Mouse (Mus musculus) ES-E14 (cell line): ENCODE data around the gene Pde2a. TPM values are rescaled to one million over a fixed set of nuclear protein-coding genes. Genes with fewer than 3 reads are reported as not detected.
A peak's percentile ranks its signal among the peaks of the same experiment; 100 is the strongest.

ENCODE experiments used
- DNase-seq: peaks from one replicate; pipeline ENCODE4 v3.0.0-alpha.2; 2013; ENCODE audit warnings: low read depth, low spot score
- H3K27ac ChIP-seq: 2 replicates; pipeline ENCODE4 v1.5.1; 2012; ENCODE audit warnings: low read depth, mild to moderate bottlenecking, low read length, moderate library complexity, mixed read lengths; ENCODE audit not compliant: poor library complexity, insufficient read depth, severe bottlenecking
- H3K36me3 ChIP-seq: 2 replicates; pipeline ENCODE4 v1.6.1; 2012; ENCODE audit warnings: mild to moderate bottlenecking, low read length, moderate library complexity, mixed read lengths; ENCODE audit not compliant: control insufficient read depth, poor library complexity, insufficient read depth, severe bottlenecking
- H3K4me1 ChIP-seq, 2 experiments: fragments of 150-350 bp in 1 of 2; sonication (generic) in 1 of 2; 2 replicates each; pipeline ENCODE4 v1.6.1; 2012; ENCODE audit warnings: low read length in 2 of 2, mild to moderate bottlenecking in 1 of 2, mixed read lengths in 1 of 2; ENCODE audit not compliant: control insufficient read depth in 2 of 2, insufficient read depth in 2 of 2, poor library complexity in 1 of 2
- H3K4me3 ChIP-seq, 2 experiments: fragments of 150-350 bp in 1 of 2; sonication (generic) in 1 of 2; 2 replicates each; pipeline ENCODE4 v1.5.1; 2012; ENCODE audit warnings: low read length in 2 of 2, low read depth in 1 of 2, mild to moderate bottlenecking in 1 of 2, mixed read lengths in 1 of 2; ENCODE audit not compliant: insufficient read depth in 1 of 2, poor library complexity in 1 of 2, severe bottlenecking in 1 of 2
- H3K9ac ChIP-seq: 2 replicates; pipeline ENCODE4 v1.6.1; 2012; ENCODE audit warnings: low read depth, mild to moderate bottlenecking, low read length, mixed read lengths; ENCODE audit not compliant: poor library complexity, insufficient read depth, severe bottlenecking
- H3K9me3 ChIP-seq: fragments of 150-350 bp; sonication (generic); 2 replicates; pipeline ENCODE4 v1.6.1; 2012; ENCODE audit warnings: low read depth, mild to moderate bottlenecking, low read length; ENCODE audit not compliant: control insufficient read depth, insufficient read depth
- CHD2 ChIP-seq: IDR thresholded peaks from 2 replicates; pipeline ENCODE4 v1.6.1; 2014; ENCODE audit warnings: mild to moderate bottlenecking, low read depth, low read length, inconsistent platforms
- HCFC1 ChIP-seq: IDR thresholded peaks from 2 replicates; pipeline ENCODE4 v1.6.1; 2012; ENCODE audit warnings: low read length, inconsistent platforms, borderline replicate concordance; ENCODE audit not compliant: insufficient read depth
- MAFK ChIP-seq: IDR thresholded peaks from 2 replicates; pipeline ENCODE4 v1.6.1; 2014; ENCODE audit warnings: mild to moderate bottlenecking, low read depth, low read length, inconsistent platforms; ENCODE audit not compliant: insufficient read depth
- ZC3H11A ChIP-seq: IDR thresholded peaks from 2 replicates; pipeline ENCODE4 v1.6.1; 2012; ENCODE audit warnings: low read depth, mild to moderate bottlenecking, inconsistent platforms, low read length, borderline replicate concordance
- ZNF384 ChIP-seq: IDR thresholded peaks from 2 replicates; pipeline ENCODE4 v1.6.1; 2012; ENCODE audit warnings: low read depth, low read length, inconsistent platforms
- in situ Hi-C, 2 experiments: fragments of 600-800 bp; cut with MboI; formaldehyde crosslinking; loops; one replicate each; pipeline ENCODE4 v1.15.1; 2025; ENCODE audit warnings: low sequenced_read_pairs in 2 of 2, inconsistent platforms in 1 of 2; ENCODE audit not compliant: unreplicated experiment in 2 of 2
- total RNA-seq: library from RNA; depleted of rRNA; stranded (reverse); fragments of 300-350 nt; gene quantifications from 2 replicates; pipeline ENCODE4 v1.2.3, GENCODE M21; 2012

Gene Pde2a
- total RNA-seq, 1 experiment: 6.2 TPM

GRCm38 (mm10) chr7:101403831-101404230 is 17.7 kb upstream of the Pde2a start:
- Histone ChIP-seq H3K4me3 (no peak overlapping the region), H3K36me3 (peaks cover 45% of the 10 kb centered on the region), H3K4me1 (no peaks in the 10 kb centered on the region), H3K9ac (no peak overlapping the region), H3K9me3 (no peaks in the 10 kb centered on the region), H3K27ac (no peak overlapping the region)
- in situ Hi-C loops: no loop called here
- DNase-seq: no peak
- TF ChIP-seq CHD2 (no peak), MAFK (no peak), ZNF384 (no peak), ZC3H11A (no peak), HCFC1 (no peak)

DNA sequence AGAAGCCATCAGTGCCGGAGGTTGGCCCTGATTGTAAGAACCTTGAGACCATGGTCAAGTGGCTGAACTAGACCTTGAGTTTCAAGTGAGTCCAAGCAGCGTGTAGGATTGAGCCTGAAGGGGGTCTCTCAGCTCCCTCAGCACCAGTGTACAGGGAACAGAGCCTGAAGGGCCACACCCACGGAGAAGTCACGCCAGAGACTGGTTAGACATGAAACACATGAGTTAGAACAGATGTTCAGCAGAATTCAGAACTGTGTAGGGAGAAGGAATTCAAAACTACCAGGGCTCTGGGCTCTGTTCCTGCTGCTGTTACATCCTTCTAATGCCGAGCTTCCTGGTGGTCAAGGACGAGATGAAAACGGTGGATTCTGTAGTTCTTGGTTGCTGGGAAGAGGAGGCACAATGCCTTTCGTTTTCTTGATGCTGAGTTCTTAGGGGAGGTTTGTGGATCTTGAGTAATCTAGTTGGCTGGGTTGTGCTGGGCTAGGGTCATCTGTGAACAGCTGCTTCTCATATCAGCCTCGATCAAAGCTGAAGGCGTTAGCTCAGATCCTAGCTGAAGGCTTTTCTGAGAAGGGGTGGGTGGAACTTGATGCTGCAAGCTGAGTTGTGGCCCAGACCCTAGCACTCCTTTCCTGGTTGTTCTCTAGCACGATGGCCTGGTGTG is 11.1 kb upstream of the Pde2a start, which contains the start of gene Gm45837:
Gene Gm45837 (plus strand): TSS at position 620 of the 670 bp plus-strand sequence.
- Histone ChIP-seq H3K36me3 (peaks cover 8% of the 10 kb centered on the region; the same call in 1 of the 2 replicates), H3K9me3 (no peaks in the 10 kb centered on the region), H3K27ac (no peak within 1 kb of the TSS), H3K4me1 (peaks cover 0 to 8% of the 10 kb centered on the region in 2 experiments; a peak in 1 of 4 replicates), H3K9ac (no peak within 1 kb of the TSS), H3K4me3 (no peak within 1 kb of the TSS)
- no peak for DNase-seq
- TF ChIP-seq ZC3H11A: no peak
- no peak for TF ChIP-seq HCFC1
- TF ChIP-seq ZNF384: no peak
- TF ChIP-seq MAFK: no peak
- no peak for TF ChIP-seq CHD2
- in situ Hi-C loops: no loop called here

- TF ChIP-seq ZNF384: no peak
- TF ChIP-seq CHD2: no peak
- no peak for TF ChIP-seq MAFK
- peak; percentile 79 for TF ChIP-seq ZC3H11A
- in situ Hi-C loops: no loop called here
- H3K4me3 ChIP-seq: no peak overlapping the region
- H3K27ac ChIP-seq: no peak overlapping the region
- peaks cover 2% of the 10 kb centered on the region; the same call in 1 of the 2 replicates for H3K36me3 ChIP-seq
- no peak overlapping the region for H3K9ac ChIP-seq
- no peaks in the 10 kb centered on the region for H3K9me3 ChIP-seq
- peak; percentile 77 for DNase-seq
- peaks cover 0 to 11% of the 10 kb centered on the region in 2 experiments; a peak in 1 of 4 replicates for H3K4me1 ChIP-seq
These were observed 8.7 kb upstream of the Pde2a start for GRCm38 (mm10) chr7:101412796-101413195.

- Histone ChIP-seq H3K4me3 (no peak overlapping the region), H3K36me3 (peaks cover 2% of the 10 kb centered on the region; the same call in 1 of the 2 replicates), H3K9ac (no peak overlapping the region), H3K27ac (no peak overlapping the region), H3K9me3 (no peaks in the 10 kb centered on the region), H3K4me1 (peaks cover 0 to 13% of the 10 kb centered on the region in 2 experiments; a peak in 1 of 4 replicates)
- DNase-seq: no peak
- no peak for TF ChIP-seq MAFK
- no peak for TF ChIP-seq ZNF384
- TF ChIP-seq CHD2: no peak
- no peak for TF ChIP-seq ZC3H11A
- no peak for TF ChIP-seq HCFC1
- in situ Hi-C loops: no loop called here
These were observed 7.3 kb upstream of the Pde2a start for GRCm38 (mm10) chr7:101414209-101414608.
